Mouse (Mus musculus) forebrain, embryonic 10.5 days (tissue): ENCODE results near the gene Gm6034. TPM values are rescaled to one million over a fixed set of nuclear protein-coding genes. Genes with fewer than 3 reads are reported as not detected.
"Not testable (repeated sequence)": the region's sequence is repeated elsewhere in the genome, so short reads cannot be mapped to it uniquely, and the experiment has no call there.

Source experiments
- DNase-seq: peaks from one replicate; pipeline ENCODE4 v3.0.0-alpha.2; 2017; ENCODE audit warnings: low spot score; ENCODE audit errors: extremely low spot score
- H3K27ac ChIP-seq: fragments of 300-500 bp; sonication (generic); 2 replicates; pipeline ENCODE4 v1.5.1; 2016; ENCODE audit warnings: mild to moderate bottlenecking
- H3K27me3 ChIP-seq: fragments of 300-500 bp; sonication (generic); 2 replicates; pipeline ENCODE4 v1.6.1; 2016; ENCODE audit warnings: mild to moderate bottlenecking; ENCODE audit not compliant: poor library complexity, severe bottlenecking
- H3K36me3 ChIP-seq: fragments of 300-500 bp; sonication (generic); replicated peaks from 2 replicates; pipeline ENCODE4 v1.6.1; 2016; ENCODE audit warnings: mild to moderate bottlenecking, moderate library complexity
- H3K4me1 ChIP-seq: fragments of 300-500 bp; sonication (generic); 2 replicates; pipeline ENCODE4 v1.6.1; 2016
- H3K4me3 ChIP-seq: fragments of 300-500 bp; sonication (generic); 2 replicates; pipeline ENCODE4 v1.5.1; 2016; ENCODE audit warnings: mild to moderate bottlenecking, moderate library complexity
- H3K9me3 ChIP-seq: fragments of 300-500 bp; sonication (generic); 2 replicates; pipeline ENCODE4 v1.6.1; 2016; ENCODE audit warnings: mild to moderate bottlenecking, moderate library complexity
- WGBS: fragments of 180-500 bp; shearing (Covaris S2); methylation state at CpG from one replicate; pipeline ENCODE4 v1.1.7; 2016; 5-methylcytosine and 5-hydroxymethylcytosine counted together
- polyA plus RNA-seq: library from polyadenylated mRNA; unstranded; fragments of >200 nt; fragmentation: Nextera tagmentation; extraction: Ambion mirVana; gene quantifications from 2 replicates; pipeline ENCODE4 v1.2.1, GENCODE M21; 2016

Gm6034 gene
- polyA plus RNA-seq, 1 experiment from 2014 or later, result not detected

DNA sequence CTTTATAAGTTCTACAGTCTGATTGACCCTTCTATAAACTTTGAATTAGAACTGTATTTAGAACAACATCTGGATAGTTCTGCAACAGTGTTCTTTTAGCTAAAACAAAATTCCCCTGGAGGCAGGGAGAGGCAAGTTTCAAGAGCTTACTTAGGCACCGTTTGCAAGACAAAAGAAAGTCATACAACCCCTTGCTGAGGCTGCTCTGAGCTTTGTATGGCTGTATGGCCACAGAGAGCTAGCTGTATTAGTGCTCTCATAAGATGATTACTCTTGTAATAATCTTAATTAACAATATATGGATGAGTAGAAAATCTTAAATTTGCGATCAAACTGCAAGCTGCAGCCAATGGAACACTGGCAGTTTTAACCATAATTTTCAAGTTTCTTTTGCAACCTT, 56.8 kb downstream of the Gm6034 start:
- WGBS, result 44% methylated on average over 2 of the region's 2 CpGs
- not testable (repeated sequence) for H3K9me3 ChIP-seq, DNase-seq, H3K4me1 ChIP-seq, H3K36me3 ChIP-seq, H3K27me3 ChIP-seq, H3K4me3 ChIP-seq, H3K27ac ChIP-seq

GRCm38 (mm10) chr17:36102091-36102490, 59.3 kb downstream of the Gm6034 start:
- not testable (repeated sequence) for H3K27ac ChIP-seq, H3K4me3 ChIP-seq, H3K36me3 ChIP-seq, H3K9me3 ChIP-seq, DNase-seq, H3K27me3 ChIP-seq, H3K4me1 ChIP-seq
- WGBS, result 95% methylated on average over 12 of the region's 12 CpGs

Other genes starting within 250 kb of the Gm6034 start
- gene Ier3, start 221.3 kb upstream of the Gm6034 start, polyA plus RNA-seq, result 4.6 and 5.3 TPM in 2 replicates
- gene Flot1, start 219.7 kb upstream of the Gm6034 start, polyA plus RNA-seq, result 49.7 and 51.6 TPM in 2 replicates
- 1,607 and 1,608 TPM in 2 replicates for gene Tubb5, start 204.7 kb upstream of the Gm6034 start, polyA plus RNA-seq
- 26.9 and 29.3 TPM in 2 replicates for gene Mdc1, start 201.4 kb upstream of the Gm6034 start, polyA plus RNA-seq
- gene Nrm, start 181.6 kb upstream of the Gm6034 start, polyA plus RNA-seq, result 81.9 and 84.0 TPM in 2 replicates
- gene Ppp1r18, start 177.4 kb upstream of the Gm6034 start, polyA plus RNA-seq, result 21.3 and 21.6 TPM in 2 replicates
- 59.6 and 60.3 TPM in 2 replicates for gene Dhx16, start 163.1 kb upstream of the Gm6034 start, polyA plus RNA-seq
- 29.8 and 32.4 TPM in 2 replicates for gene 2310061I04Rik, start 145.5 kb upstream of the Gm6034 start, polyA plus RNA-seq
- 102 and 105 TPM in 2 replicates for gene Atat1, start 132.9 kb upstream of the Gm6034 start, polyA plus RNA-seq
- gene Mrps18b, start 126.6 kb upstream of the Gm6034 start, polyA plus RNA-seq, result 98.2 and 107 TPM in 2 replicates
- gene Ppp1r10, start 126.5 kb upstream of the Gm6034 start, polyA plus RNA-seq, result 60.5 and 61.5 TPM in 2 replicates
- 114 and 129 TPM in 2 replicates for gene Abcf1, start 73.2 kb upstream of the Gm6034 start, polyA plus RNA-seq
- gene Gnl1, start 63.1 kb upstream of the Gm6034 start, polyA plus RNA-seq, result 66.9 and 68.8 TPM in 2 replicates
- gene Prr3, start 62.7 kb upstream of the Gm6034 start, polyA plus RNA-seq, result 45.6 and 48.3 TPM in 2 replicates
- gene H2-T24, start 22.4 kb upstream of the Gm6034 start, polyA plus RNA-seq, result 3.1 and 3.5 TPM in 2 replicates
- gene H2-T23, start 10.1 kb upstream of the Gm6034 start, polyA plus RNA-seq, result 2.1 and 3.3 TPM in 2 replicates
- gene H2-T22, start 214 bp upstream of the Gm6034 start, polyA plus RNA-seq, result 6.8 and 8.1 TPM in 2 replicates
- gene Gm11127, start 15.4 kb downstream of the Gm6034 start, polyA plus RNA-seq, result not detected in 2 replicates
- gene Gm19684, start 78.7 kb downstream of the Gm6034 start, polyA plus RNA-seq, result not detected in 2 replicates
- not detected in 2 replicates for gene Gm7030, start 86.5 kb downstream of the Gm6034 start, polyA plus RNA-seq
- not detected in 2 replicates for gene Gm8909, start 125.6 kb downstream of the Gm6034 start, polyA plus RNA-seq
- not detected in 2 replicates for gene H2-T3, start 147.3 kb downstream of the Gm6034 start, polyA plus RNA-seq
- gene Rpp21, start 215.1 kb downstream of the Gm6034 start, polyA plus RNA-seq, result 94.4 and 98.2 TPM in 2 replicates
- 20.5 and 23.9 TPM in 2 replicates for gene Trim39, start 229.3 kb downstream of the Gm6034 start, polyA plus RNA-seq
- gene H2-M10.2, start 243.5 kb downstream of the Gm6034 start, polyA plus RNA-seq, result 0.21 TPM in 1 of 2 replicates, not detected in the other